Mouse (Mus musculus) spleen, adult 12 weeks (tissue): ENCODE measurements around the gene Slc30a7.
A peak's percentile ranks its signal among the peaks of the same experiment; 100 is the strongest.

Experiments
- DNase-seq: peaks from one replicate; pipeline ENCODE4 v3.0.0; 2022; ENCODE audit warnings: low spot score

The Slc30a7 gene

GRCm38 (mm10) chr3:116006978-116007940 is at the start of gene Slc30a7, which contains the start of gene Extl2:
Slc30a7 (minus strand) TSS chr3:116007406.
Extl2 (plus strand) TSS chr3:116007462.
- DNase-seq, result peak; percentile 58

DNA sequence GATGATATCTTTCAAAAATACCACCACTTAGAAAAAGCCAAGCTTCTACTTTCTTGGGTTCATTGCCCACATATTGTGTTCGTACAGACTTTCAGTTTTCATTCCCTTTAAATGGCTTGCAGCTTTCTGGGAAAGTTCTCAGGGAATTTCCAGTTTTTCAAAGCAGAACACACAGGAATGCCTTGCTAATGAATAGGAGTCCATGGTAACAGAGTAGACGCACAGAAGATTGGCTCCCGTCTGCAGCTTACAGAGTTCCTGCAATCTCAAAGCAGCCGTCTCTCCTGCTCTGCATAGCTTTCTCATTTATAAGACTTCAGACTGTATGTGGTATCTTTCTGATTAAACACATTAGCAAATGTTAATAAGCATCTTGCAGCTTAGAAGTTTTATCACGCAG is 39.8 kb upstream of the Slc30a7 start:
- no peak for DNase-seq

DNA sequence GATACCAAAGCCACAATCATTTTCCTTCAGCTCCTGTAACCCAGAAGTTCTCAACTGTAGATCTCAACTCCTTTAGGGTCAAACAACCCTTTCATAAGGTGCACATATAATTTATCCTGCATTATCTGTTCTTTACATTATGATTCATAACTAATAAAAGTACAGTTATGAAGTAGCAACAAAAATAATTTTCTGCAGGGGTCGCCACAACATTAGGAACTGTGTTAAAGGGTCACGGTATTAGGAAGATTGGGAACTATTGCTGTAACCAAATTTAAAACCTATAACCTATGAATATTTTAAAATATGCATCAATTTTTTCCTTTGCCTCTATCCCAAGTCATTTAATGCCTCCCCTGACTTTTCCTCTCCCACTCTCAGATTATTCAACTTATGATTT is 38.8 kb upstream of the Slc30a7 start:
- no peak for DNase-seq

DNA sequence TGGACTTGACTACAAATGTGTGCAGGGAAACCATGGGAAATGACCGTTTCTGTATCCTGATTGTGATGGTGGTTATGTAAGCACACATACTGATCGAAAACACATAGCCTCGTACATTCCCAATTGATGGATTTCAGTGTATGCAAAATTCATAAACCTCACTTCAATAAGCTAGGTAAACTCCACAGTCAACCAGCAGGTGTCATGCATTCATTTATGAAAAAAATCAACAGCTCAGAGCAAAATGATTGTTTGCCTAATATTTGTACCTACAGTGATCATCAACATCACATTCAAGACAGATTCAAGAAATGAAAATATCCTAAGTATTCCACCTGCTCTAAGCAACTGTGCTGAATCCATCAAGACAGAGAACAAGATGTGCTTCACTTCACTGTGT is 33.6 kb upstream of the Slc30a7 start:
- no peak for DNase-seq

DNA sequence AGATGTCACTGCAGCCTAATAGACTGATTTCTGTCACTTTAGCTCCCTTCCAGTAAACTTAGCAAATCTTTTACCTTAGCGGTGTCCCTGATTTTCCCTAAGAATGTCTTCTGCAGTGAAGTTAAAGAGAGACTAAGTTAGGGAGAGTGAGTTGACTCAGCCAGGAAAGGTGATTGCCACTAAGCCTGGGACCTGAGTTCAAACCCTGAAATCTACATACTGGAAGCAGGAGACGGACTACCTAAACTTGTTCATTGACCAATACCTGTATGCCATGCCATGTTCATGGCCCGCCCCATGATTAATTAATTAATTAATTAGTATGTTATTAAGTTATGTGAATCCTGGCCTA is 26.6 kb upstream of the Slc30a7 start:
- no peak for DNase-seq

DNA sequence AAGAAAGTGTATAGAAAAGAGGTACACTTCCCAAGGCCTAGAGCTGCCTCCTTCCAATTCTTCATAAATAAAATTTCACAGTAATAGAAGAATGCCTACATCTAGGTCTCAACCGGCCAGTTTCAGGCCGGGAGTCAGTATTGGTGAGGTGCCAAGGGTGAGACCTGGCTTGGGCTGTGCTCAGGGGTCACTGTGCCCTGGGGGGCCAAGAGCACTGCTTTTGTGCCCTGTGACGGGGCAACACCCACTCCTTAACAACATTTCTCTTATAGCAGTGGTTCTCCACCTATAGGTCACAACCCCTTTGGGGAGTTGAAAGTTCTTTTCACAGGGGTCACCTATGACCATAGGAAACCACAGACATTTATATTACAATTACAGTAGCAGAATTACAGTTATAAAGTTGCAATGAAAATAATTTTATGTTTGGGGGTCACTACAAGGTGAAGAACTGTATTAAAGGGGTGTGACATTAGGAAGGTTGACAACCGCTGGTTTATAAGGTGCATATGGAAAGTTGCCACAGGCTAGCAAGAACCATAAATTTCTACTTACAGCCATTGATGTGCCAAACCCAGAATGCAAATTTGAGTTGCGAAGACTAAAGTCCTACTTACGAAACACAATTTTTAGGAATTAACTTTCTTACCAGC is 26.1 kb upstream of the Slc30a7 start:
- DNase-seq, result no peak

GRCm38 (mm10) chr3:116030152-116030788 is 23.1 kb upstream of the Slc30a7 start:
- no peak for DNase-seq

- DNase-seq, result no peak
These were observed 19.8 kb upstream of the Slc30a7 start for GRCm38 (mm10) chr3:116026996-116027395.

GRCm38 (mm10) chr3:116025701-116026100 is 18.5 kb upstream of the Slc30a7 start:
- no peak for DNase-seq

DNA sequence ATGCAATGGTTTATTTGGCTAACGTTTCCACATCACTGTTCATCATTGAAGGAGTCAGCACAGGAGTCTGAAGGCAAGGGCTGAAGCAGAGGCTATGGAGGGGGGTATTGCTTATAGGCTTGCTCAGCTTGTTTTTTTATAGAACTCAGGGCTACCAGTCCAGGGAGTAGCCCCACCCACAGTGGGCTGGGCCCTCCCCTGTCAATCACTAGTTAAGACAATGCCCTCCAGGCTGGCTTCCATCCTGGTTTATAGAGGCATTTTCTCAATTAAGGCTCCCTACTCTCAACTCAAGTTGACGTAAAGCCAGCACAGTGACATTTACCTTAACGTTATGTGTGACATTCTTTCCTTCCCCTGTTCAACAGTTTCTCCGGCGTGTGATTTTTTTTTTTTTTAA is 17.5 kb upstream of the Slc30a7 start:
- no peak for DNase-seq

GRCm38 (mm10) chr3:116024236-116024635 is 17.0 kb upstream of the Slc30a7 start:
- DNase-seq, result no peak

GRCm38 (mm10) chr3:116019136-116019535 is 11.9 kb upstream of the Slc30a7 start:
- no peak for DNase-seq

- no peak for DNase-seq
These were observed 11.4 kb upstream of the Slc30a7 start for GRCm38 (mm10) chr3:116018606-116019005.

- no peak for DNase-seq
These were observed 8.9 kb upstream of the Slc30a7 start for GRCm38 (mm10) chr3:116016116-116016515.

- DNase-seq, result no peak
These were observed 7.7 kb upstream of the Slc30a7 start for GRCm38 (mm10) chr3:116014901-116015300.

DNA sequence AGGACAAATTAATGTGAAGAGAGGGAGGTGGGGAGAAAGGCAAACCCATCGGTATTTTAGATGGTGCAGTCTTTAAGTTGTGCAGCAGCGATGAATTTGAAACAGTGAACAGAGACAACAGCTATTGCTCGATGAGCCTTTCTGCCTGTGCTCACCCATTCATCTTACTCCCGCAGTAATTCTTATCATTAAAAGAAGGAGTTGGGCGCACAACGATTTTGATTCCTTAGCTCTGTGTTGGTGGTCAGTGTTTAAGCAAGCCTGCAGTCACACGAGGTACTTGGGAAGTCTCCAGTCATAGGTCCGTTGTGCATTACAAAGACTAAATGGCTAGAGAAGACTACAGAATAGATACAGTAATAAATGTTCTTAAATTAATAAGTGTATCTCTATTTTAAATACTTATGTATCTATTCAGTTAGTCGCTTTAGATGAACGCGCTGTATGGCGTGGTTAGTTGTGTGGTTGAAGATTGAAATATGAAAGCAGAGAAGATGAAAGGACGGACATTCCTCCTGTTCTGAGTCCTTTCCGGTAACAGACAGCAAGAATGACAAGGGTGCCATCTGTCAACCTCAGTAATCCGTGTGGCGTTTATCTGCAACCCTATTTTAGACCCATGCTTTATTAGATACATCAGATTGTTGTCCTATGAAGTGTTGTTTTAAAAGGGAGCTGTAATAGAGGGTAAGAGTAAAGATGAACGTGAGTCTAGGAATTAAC is 2.6 kb upstream of the Slc30a7 start:
- no peak for DNase-seq

DNA sequence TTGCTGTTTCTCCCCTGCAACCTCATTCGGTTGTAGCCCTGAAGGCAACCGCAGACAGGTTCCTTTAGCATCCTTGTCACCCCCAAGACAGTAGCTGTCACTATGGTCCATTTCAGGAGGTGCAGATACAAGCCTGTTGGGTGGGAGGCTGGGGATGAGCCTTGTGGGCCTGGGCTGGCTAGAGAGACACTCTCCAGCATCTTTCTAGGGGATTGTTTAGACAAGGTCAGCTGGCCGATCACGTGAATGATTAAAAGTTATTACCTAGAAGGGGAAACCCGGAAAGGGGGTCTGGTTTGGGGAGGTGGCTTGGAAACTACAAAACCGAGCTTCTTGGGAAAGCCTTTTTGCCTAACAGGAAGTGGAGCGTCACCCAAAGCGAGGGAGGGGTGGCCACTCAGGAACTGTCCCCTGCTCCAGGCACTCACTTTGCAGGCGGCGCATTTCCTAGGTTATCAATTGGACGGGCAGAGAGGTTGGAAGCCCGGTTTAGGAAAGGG is 785 bp upstream of the Slc30a7 start:
- DNase-seq, result peak; percentile 18

GRCm38 (mm10) chr3:116006284-116006977 is 775 bp downstream of the Slc30a7 start:
- DNase-seq, result peak; percentile 29

- no peak for DNase-seq
These were observed 10.3 kb downstream of the Slc30a7 start for GRCm38 (mm10) chr3:115996929-115997328.

GRCm38 (mm10) chr3:115993025-115993424 is 14.2 kb downstream of the Slc30a7 start:
- DNase-seq, result no peak

GRCm38 (mm10) chr3:115992588-115992987 is 14.6 kb downstream of the Slc30a7 start:
- no peak for DNase-seq
